Mouse (Mus musculus): ENCODE results near the gene Hist1h2af.
"Not testable (repeated sequence)": the region's sequence is repeated elsewhere in the genome, so short reads cannot be mapped to it uniquely, and the experiment has no call there.

Hist1h2af gene

GRCm38 (mm10) chr13:23560699-23561098 is 27.0 kb downstream of the Hist1h2af start:
- DNase-seq: not testable (repeated sequence)

- DNase-seq: not testable (repeated sequence)
Measured at GRCm38 (mm10) chr13:23561531-23561882, 27.8 kb downstream of the Hist1h2af start.

DNA sequence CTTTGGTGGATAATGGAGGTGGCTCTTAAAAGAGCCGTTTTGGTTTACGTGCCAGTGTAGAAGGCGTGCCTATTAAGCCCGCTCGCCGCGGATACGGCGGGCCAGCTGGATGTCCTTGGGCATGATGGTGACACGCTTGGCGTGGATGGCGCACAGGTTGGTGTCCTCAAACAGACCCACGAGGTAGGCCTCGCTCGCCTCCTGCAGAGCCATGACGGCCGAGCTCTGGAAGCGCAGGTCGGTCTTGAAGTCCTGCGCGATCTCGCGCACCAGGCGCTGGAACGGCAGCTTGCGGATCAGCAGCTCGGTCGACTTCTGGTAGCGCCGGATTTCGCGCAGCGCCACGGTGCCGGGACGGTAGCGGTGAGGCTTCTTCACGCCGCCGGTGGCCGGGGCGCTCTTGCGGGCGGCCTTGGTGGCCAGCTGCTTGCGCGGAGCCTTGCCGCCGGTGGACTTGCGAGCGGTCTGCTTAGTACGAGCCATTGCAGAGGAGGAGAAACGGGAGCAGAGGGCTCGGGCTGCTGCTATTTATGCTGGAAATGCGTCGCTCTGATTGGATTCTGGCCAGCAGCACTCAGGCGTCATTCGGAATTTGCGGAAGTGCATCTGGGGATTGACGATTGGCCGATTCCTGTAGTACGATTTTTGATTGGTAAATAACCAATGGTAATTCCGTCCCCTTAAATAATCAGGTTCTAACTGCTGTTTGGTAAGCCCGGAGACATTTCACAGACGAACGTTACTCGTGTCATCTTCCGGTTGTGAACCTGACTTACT is 28.4 kb downstream of the Hist1h2af start, which contains the start of gene Hist1h3e:
Gene Hist1h3e (minus strand): TSS at position 487 of the 777 bp plus-strand sequence.
- DNase-seq: peak; percentile 99

GRCm38 (mm10) chr13:23562699-23563462 is 29.2 kb downstream of the Hist1h2af start:
- DNase-seq: peak; percentile 91

- DNase-seq: no peak
Measured at GRCm38 (mm10) chr13:23564482-23564881, 30.8 kb downstream of the Hist1h2af start.

DNA sequence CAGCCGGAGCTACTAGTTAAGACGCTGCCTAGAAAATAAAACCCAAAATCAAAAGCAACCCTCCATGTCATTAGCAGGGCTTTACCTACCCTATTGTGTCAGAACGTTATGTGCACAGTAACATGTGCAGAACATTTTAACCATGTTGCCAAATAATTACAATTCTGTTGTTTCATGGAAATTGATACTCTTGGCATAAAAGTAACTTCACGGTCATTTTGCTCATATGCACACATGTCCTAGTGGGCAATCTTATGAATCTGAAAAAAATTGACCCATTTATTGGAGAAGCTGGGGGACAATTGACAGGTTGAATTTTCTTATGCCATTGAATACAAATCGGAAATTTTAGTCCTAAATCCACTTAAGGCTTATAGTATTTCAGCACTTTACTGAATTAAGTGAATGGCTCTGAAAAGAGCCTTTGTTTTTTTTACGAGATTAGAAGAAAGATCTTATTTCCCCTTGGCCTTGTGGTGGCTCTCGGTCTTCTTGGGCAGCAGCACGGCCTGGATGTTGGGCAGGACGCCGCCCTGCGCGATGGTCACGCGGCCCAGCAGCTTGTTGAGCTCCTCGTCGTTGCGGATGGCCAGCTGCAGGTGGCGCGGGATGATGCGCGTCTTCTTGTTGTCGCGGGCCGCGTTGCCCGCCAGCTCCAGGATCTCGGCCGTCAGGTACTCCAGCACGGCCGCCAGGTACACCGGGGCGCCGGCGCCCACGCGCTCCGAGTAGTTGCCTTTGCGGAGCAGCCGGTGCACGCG is 36.7 kb downstream of the Hist1h2af start:
- peak; percentile 36 for DNase-seq

DNA sequence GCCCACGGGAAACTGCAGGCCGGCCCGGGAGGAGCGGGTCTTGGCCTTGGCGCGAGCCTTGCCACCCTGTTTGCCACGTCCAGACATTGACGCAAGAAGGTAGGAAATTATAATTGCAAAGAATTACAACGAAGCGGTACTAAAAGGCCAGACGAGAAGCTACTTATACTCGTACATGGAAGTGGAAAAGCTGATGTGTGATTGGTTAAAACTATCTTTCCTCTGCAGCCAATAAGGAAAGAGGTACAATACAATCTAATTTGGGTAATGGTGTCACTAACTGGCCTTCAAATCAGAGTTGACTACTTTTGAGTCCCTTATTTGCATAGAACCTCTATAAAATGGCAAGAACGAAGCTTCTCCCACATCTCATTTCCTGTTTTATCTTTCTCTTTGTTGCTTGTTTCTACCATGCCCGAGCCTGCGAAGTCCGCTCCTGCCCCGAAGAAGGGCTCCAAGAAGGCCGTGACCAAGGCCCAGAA is 37.4 kb downstream of the Hist1h2af start, which contains the start of the genes Hist1h2ae and Hist1h2bg:
Gene Hist1h2ae (minus strand): TSS at position 199 of the 482 bp plus-strand sequence.
Gene Hist1h2bg (plus strand): TSS at position 375 of the 482 bp plus-strand sequence.
- DNase-seq: peak; percentile 97

- DNase-seq: peak; percentile 64
Measured at GRCm38 (mm10) chr13:23571504-23572217, 38.0 kb downstream of the Hist1h2af start.

GRCm38 (mm10) chr13:23572218-23573033 is 38.7 kb downstream of the Hist1h2af start:
- DNase-seq: no peak

DNA sequence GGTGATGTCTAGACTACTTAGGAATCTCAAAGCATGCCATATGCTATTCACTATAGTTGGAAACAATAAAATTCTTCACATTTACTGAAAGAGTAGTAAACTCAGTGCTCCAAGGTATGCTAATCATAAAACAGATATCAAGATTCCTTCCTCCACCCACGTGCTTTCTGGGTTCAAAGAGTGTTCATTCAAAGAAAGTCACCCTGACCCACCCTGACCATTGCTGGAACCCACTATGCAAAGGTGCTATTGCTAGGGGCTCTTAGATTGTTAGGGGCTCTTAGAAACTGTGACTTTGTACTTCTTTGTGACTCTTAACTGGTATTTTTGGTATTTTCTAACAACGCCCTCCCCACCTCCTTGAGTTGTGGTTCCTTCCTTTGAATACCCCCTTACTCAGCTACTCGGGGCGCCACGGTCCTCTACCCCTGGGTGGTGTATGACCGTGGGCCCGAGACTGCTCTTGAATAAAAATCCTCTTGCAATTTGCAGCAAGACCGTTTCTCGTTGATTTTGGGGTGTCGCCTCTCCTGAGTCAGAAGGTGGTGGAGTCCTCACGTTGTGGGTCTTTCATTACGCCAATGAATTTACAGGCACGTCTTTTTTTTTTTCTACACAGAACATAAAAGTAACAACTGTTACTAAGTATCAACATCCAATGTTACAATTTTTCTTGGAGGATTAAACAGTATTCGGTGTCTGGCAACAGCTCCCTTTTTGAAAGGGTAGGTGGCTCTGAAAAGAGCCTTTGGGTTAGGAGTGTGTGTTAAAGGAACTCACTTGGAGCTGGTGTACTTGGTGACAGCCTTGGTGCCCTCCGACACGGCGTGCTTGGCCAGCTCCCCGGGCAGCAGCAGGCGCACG is 39.6 kb downstream of the Hist1h2af start:
- not testable (repeated sequence) for DNase-seq

GRCm38 (mm10) chr13:23573898-23574524 is 40.3 kb downstream of the Hist1h2af start, which contains the start of the genes Hist1h2bf and Hist1h2ad:
Gene Hist1h2bf, minus strand, starts transcription at chr13:23574196.
Gene Hist1h2ad, plus strand, starts transcription at chr13:23574381.
- DNase-seq: peak; percentile 100

- DNase-seq: peak; percentile 46
Measured at GRCm38 (mm10) chr13:23574546-23575170, 41.0 kb downstream of the Hist1h2af start.

DNA sequence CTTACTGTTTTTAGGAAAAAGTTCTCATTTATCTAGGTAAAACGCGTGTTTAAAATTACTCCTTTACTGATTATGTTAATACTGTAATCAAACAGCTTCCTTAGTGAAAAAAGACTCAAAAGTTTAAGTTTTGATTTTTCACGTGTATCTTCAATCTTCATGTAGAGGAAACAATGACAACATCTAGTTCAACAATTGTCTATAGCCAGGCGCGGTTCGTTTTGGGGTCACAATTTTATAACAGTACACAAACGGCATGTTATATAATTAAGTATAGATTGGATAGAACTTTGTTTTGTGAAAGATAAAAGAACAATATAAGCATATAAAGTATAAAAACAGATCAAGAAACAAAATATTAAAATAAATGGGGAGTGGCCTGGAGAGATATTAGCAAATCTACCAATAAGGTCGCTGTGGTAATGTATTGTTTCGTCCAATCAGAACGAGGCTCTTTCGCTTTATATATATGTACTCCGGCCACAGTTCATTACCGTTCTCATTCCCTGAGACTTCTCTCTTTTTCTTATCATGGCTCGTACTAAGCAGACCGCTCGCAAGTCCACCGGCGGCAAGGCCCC is 41.7 kb downstream of the Hist1h2af start, which contains the start of gene Hist1h3d:
Gene Hist1h3d (plus strand): TSS at position 493 of the 581 bp plus-strand sequence.
- peak; percentile 93 for DNase-seq

- peak; percentile 39 for DNase-seq
Measured at GRCm38 (mm10) chr13:23575864-23576313, 42.2 kb downstream of the Hist1h2af start.

- DNase-seq: peak; percentile 27
Measured at GRCm38 (mm10) chr13:23576351-23576881, 42.7 kb downstream of the Hist1h2af start.

- no peak for DNase-seq
Measured at GRCm38 (mm10) chr13:23576906-23577639, 43.4 kb downstream of the Hist1h2af start.

- DNase-seq: no peak
Measured at GRCm38 (mm10) chr13:23577835-23578234, 44.1 kb downstream of the Hist1h2af start.

Data from retina, postnatal 1 day (tissue).